Mouse (Mus musculus) liver, adult 2 months (tissue): ENCODE data around the gene Cacng5.

Experiments
- CTCF ChIP-seq: fragments of 200-500 bp; IDR thresholded peaks from 2 replicates; pipeline ENCODE4 v1.5.1; 2011; ENCODE audit warnings: low read depth, low read length, control low read depth
- POLR2A ChIP-seq: fragments of 200-500 bp; IDR thresholded peaks from 2 replicates; pipeline ENCODE4 v1.6.1; 2011; ENCODE audit warnings: low read length, control low read depth; ENCODE audit not compliant: insufficient read depth; ENCODE audit errors: extremely low read depth

DNA sequence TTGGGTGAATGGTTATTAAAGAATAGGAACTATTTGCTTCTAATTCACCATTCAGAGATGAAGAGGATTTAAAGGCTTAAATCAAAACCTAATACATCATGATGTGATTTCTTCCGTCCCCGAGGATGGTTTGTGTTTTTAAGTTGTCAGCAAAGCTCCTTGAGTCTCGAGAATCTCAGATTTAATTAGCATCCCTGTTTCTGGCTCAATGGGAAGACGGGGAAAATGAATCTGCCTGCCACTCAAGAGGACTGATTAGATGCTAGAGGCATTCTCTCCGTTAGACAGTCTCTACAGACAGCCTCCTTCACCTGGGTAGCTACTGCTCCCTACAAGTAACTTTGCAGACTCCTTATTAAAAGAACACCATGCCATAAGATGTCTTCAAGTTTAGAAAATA lies 32.0 kb upstream of the Cacng5 start:
- no peak for TF ChIP-seq CTCF
- no peak for TF ChIP-seq POLR2A
